Mouse (Mus musculus) lung, postnatal 0 days (tissue): ENCODE data around the gene Serpina5. TPM values are rescaled to one million over a fixed set of nuclear protein-coding genes. Genes with fewer than 3 reads are reported as not detected.
A peak's percentile ranks its signal among the peaks of the same experiment; 100 is the strongest.

Source experiments
- ATAC-seq: fragments of 200-750 bp; cut with Nextera tagmentation; 2 replicates; pipeline ENCODE4 v1.8.0; 2017; ENCODE audit warnings: moderate library complexity
- DNase-seq: peaks from one replicate; pipeline ENCODE4 v3.0.0-alpha.2; 2016; ENCODE audit warnings: low spot score
- H3K27ac ChIP-seq: fragments of 300-500 bp; sonication (generic); 2 replicates; pipeline ENCODE4 v1.5.1; 2014; ENCODE audit warnings: antibody characterized with exemption, mild to moderate bottlenecking, low read length, mixed read lengths
- H3K27me3 ChIP-seq: fragments of 300-500 bp; sonication (generic); replicated peaks from 2 replicates; pipeline ENCODE4 v1.6.1; 2014; ENCODE audit warnings: low read length, mixed read lengths; ENCODE audit not compliant: insufficient read depth
- H3K36me3 ChIP-seq: fragments of 300-500 bp; sonication (generic); 2 replicates; pipeline ENCODE4 v1.6.1; 2014; ENCODE audit warnings: low read length, mixed read lengths; ENCODE audit not compliant: insufficient read depth
- H3K4me1 ChIP-seq: fragments of 300-500 bp; sonication (generic); 2 replicates; pipeline ENCODE4 v1.6.1; 2014; ENCODE audit warnings: antibody characterized with exemption, low read depth, low read length, mixed read lengths; ENCODE audit not compliant: insufficient read depth
- H3K4me2 ChIP-seq: fragments of 300-500 bp; sonication (generic); replicated peaks from 2 replicates; pipeline ENCODE4 v1.6.1; 2014; ENCODE audit warnings: low read depth, mild to moderate bottlenecking, low read length, moderate library complexity, mixed read lengths
- H3K4me3 ChIP-seq: fragments of 300-500 bp; sonication (generic); 2 replicates; pipeline ENCODE4 v1.5.1; 2014; ENCODE audit warnings: low read depth, low read length
- H3K9ac ChIP-seq: fragments of 300-500 bp; sonication (generic); replicated peaks from 2 replicates; pipeline ENCODE4 v1.6.1; 2014; ENCODE audit warnings: low read depth, mild to moderate bottlenecking
- H3K9me3 ChIP-seq: fragments of 300-500 bp; sonication (generic); 2 replicates; pipeline ENCODE4 v1.6.1; 2016; ENCODE audit warnings: low read length, mixed read lengths
- CTCF ChIP-seq: IDR thresholded peaks from 2 replicates; pipeline ENCODE4 v1.5.1; 2016; ENCODE audit warnings: antibody characterized with exemption, mild to moderate bottlenecking
- EP300 ChIP-seq: IDR thresholded peaks from 2 replicates; pipeline ENCODE4 v1.6.1; 2016; ENCODE audit warnings: antibody characterized with exemption, mild to moderate bottlenecking, control low read depth
- WGBS: fragments of 180-500 bp; shearing (Covaris S2); extraction: QIAGEN DNeasy Blood & Tissue Kit; methylation state at CpG from one replicate; pipeline ENCODE4 v1.1.7; 2014; 5-methylcytosine and 5-hydroxymethylcytosine counted together
- polyA plus RNA-seq: library from polyadenylated mRNA; unstranded; fragments of >200 nt; fragmentation: Nextera tagmentation; extraction: Ambion mirVana; gene quantifications from 2 replicates; pipeline ENCODE4 v1.2.1, GENCODE M21; 2015

The Serpina5 gene
- polyA plus RNA-seq, 1 experiment from 2014 or later, result not detected

- no peaks in the 10 kb centered on the region for H3K4me1 ChIP-seq
- no peaks in the 10 kb centered on the region for H3K36me3 ChIP-seq
- no peaks in the 10 kb centered on the region for H3K9me3 ChIP-seq
- DNase-seq, result no peak
- no peak overlapping the region for H3K9ac ChIP-seq
- no peak overlapping the region for H3K4me2 ChIP-seq
- no peaks in the 10 kb centered on the region for H3K27me3 ChIP-seq
- H3K4me3 ChIP-seq, result no peak overlapping the region
- no peak for TF ChIP-seq CTCF
- TF ChIP-seq EP300, result no peak
- WGBS, result 76% methylated on average over 1 of the region's 1 CpGs
- ATAC-seq, result no peak
- no peak overlapping the region for H3K27ac ChIP-seq
Observed at GRCm38 (mm10) chr12:104123097-104123496, 22.2 kb downstream of the Serpina5 start.

- TF ChIP-seq EP300, result no peak
- TF ChIP-seq CTCF, result no peak
- H3K4me3 ChIP-seq, result no peak overlapping the region
- H3K4me1 ChIP-seq, result no peaks in the 10 kb centered on the region
- no peak overlapping the region for H3K27ac ChIP-seq
- H3K9me3 ChIP-seq, result no peaks in the 10 kb centered on the region
- no peak overlapping the region for H3K4me2 ChIP-seq
- WGBS, result 72% methylated on average over 2 of the region's 2 CpGs
- DNase-seq (no peak), ATAC-seq (no peak)
- H3K36me3 ChIP-seq, result no peaks in the 10 kb centered on the region
- H3K9ac ChIP-seq, result no peak overlapping the region
- H3K27me3 ChIP-seq, result no peaks in the 10 kb centered on the region
Observed at GRCm38 (mm10) chr12:104123996-104124395, 23.1 kb downstream of the Serpina5 start.

- 78% methylated on average over 5 of the region's 5 CpGs for WGBS
- no peak for ATAC-seq
- no peak overlapping the region for H3K9ac ChIP-seq
- H3K4me2 ChIP-seq, result no peak overlapping the region
- H3K4me1 ChIP-seq, result no peaks in the 10 kb centered on the region
- H3K27ac ChIP-seq, result no peak overlapping the region
- no peaks in the 10 kb centered on the region for H3K9me3 ChIP-seq
- no peak overlapping the region for H3K4me3 ChIP-seq
- no peak for DNase-seq
- no peaks in the 10 kb centered on the region for H3K36me3 ChIP-seq
- no peaks in the 10 kb centered on the region for H3K27me3 ChIP-seq
- TF ChIP-seq EP300 (no peak), CTCF (no peak)
Observed at GRCm38 (mm10) chr12:104125021-104125560, 24.2 kb downstream of the Serpina5 start.

GRCm38 (mm10) chr12:104127696-104128095, 26.8 kb downstream of the Serpina5 start, which contains the start of gene Serpina3b:
Gene Serpina3b (plus strand): TSS chr12:104127996.
- H3K9ac ChIP-seq, result no peak within 1 kb of the TSS
- no peak within 1 kb of the TSS for H3K4me2 ChIP-seq
- ATAC-seq (no peak), DNase-seq (no peak)
- no peaks in the 10 kb centered on the region for H3K4me1 ChIP-seq
- H3K4me3 ChIP-seq, result no peak within 1 kb of the TSS
- no peaks in the 10 kb centered on the region for H3K36me3 ChIP-seq
- H3K27ac ChIP-seq, result no peak within 1 kb of the TSS
- H3K9me3 ChIP-seq, result no peaks in the 10 kb centered on the region
- WGBS, result 71% methylated on average over 5 of the region's 5 CpGs
- H3K27me3 ChIP-seq, result no peaks in the 10 kb centered on the region
- TF ChIP-seq CTCF (no peak), EP300 (no peak)

- H3K27ac ChIP-seq, result no peak overlapping the region
- H3K9me3 ChIP-seq, result no peaks in the 10 kb centered on the region
- no peak for TF ChIP-seq EP300
- TF ChIP-seq CTCF, result no peak
- no peaks in the 10 kb centered on the region for H3K4me1 ChIP-seq
- no peak overlapping the region for H3K4me2 ChIP-seq
- H3K4me3 ChIP-seq, result no peak overlapping the region
- DNase-seq (peak; percentile 52), ATAC-seq (no peak)
- H3K27me3 ChIP-seq, result no peaks in the 10 kb centered on the region
- H3K36me3 ChIP-seq, result no peaks in the 10 kb centered on the region
- no peak overlapping the region for H3K9ac ChIP-seq
Observed at GRCm38 (mm10) chr12:104131041-104131440, 30.1 kb downstream of the Serpina5 start.

- ATAC-seq (no peak), DNase-seq (no peak)
- Histone ChIP-seq H3K27me3 (no peaks in the 10 kb centered on the region), H3K4me1 (no peaks in the 10 kb centered on the region), H3K4me2 (no peak overlapping the region), H3K9ac (no peak overlapping the region), H3K36me3 (no peaks in the 10 kb centered on the region), H3K4me3 (no peak overlapping the region), H3K9me3 (no peaks in the 10 kb centered on the region), H3K27ac (no peak overlapping the region)
- 76% methylated on average over 2 of the region's 2 CpGs for WGBS
- TF ChIP-seq CTCF (no peak), EP300 (no peak)
Observed at GRCm38 (mm10) chr12:104138216-104138615, 37.3 kb downstream of the Serpina5 start.
